27 mouse cellular contexts compared by ENCODE assay signal in the genomic region with DNA sequence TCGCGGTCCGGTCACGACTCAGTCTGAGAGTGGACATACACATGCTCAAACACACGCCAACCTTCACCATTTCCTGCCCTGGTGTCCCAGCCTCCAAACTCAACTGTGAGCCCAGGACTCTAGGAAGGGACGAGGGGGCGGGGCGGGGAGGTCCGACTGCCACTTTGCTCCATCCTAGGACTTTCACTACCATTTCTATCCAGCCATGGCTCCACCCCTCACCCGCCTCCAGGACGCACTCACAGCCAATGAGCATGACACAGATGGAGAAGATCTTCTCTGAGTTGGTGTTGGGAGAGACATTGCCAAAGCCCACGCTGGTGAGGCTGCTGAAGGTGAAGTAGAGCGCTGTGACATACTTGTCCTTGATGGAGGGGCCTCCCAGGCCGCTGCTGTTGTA. TPM values are rescaled to one million over a fixed set of nuclear protein-coding genes. Genes with fewer than 3 reads are reported as not detected.
DNase-seq lines count a peak whose midpoint lies in the region; ATAC-seq and TF ChIP-seq lines count a peak whose summit lies in the region.
"Had no signal": no experiment of that assay in that cellular context is flagged by ENCODE, and none has a peak within 500 bp of the region (broad histone marks: within the 10 kb centered on the region; RNA-seq: fewer than 3 reads in every experiment).

No protein-coding gene starts in this region.

- H3K27me3 ChIP-seq in heart, embryonic 10.5 days (ENCODE audit: insufficient read depth, poor library complexity, severe bottlenecking) = peaks cover 31% of the 10 kb centered on the region
- peaks cover 52% of the 10 kb centered on the region for H3K27me3 ChIP-seq in embryonic facial prominence, embryonic 13.5 days
- no peaks in the 10 kb centered on the region; the same call in 1 of the 2 replicates for H3K27me3 ChIP-seq in forebrain, embryonic 11.5 days (ENCODE audit: control insufficient read depth, insufficient read depth, low read length)
- H3K27me3 ChIP-seq in midbrain, embryonic 13.5 days = peaks cover 7% of the 10 kb centered on the region
- H3K27me3 ChIP-seq: forebrain, embryonic 13.5 days; midbrain, embryonic 15.5 days; neural tube, embryonic 15.5 days; stomach, embryonic 15.5 days had no signal

- no peak overlapping the region for H3K4me3 ChIP-seq in heart, embryonic 10.5 days
- peak overlapping the region; percentile 40 to 61 for H3K4me3 ChIP-seq in ES-E14 (ENCODE audit: insufficient read depth in 1 of 2, low read depth in 1 of 2, low read length in 2 of 2, poor library complexity in 1 of 2, severe bottlenecking in 1 of 2)
- no peak overlapping the region for H3K4me3 ChIP-seq in embryonic facial prominence, embryonic 13.5 days
- no peak overlapping the region for H3K4me3 ChIP-seq in forebrain, embryonic 11.5 days (ENCODE audit: low read depth, low read length)
- H3K4me3 ChIP-seq in midbrain, embryonic 13.5 days (replicated peaks) = no peak overlapping the region
- H3K4me3 ChIP-seq: embryonic facial prominence, embryonic 15.5 days; forebrain, embryonic 13.5 days; limb, embryonic 15.5 days; liver, embryonic 13.5 days; midbrain, embryonic 15.5 days; neural tube, embryonic 15.5 days; stomach, embryonic 15.5 days had no signal

- WGBS in heart, embryonic 10.5 days = 31% methylated on average over 14 of the region's 14 CpGs
- 48% methylated on average over 14 of the region's 14 CpGs for WGBS in embryonic facial prominence, embryonic 13.5 days
- WGBS in forebrain, embryonic 11.5 days = 58% methylated on average over 14 of the region's 14 CpGs
- 58% methylated on average over 14 of the region's 14 CpGs for WGBS in midbrain, embryonic 13.5 days

- H3K36me3 ChIP-seq in heart, embryonic 10.5 days = peaks cover 83% of the 10 kb centered on the region
- H3K36me3 ChIP-seq in ES-E14 (ENCODE audit: control insufficient read depth, insufficient read depth, low read length, poor library complexity, severe bottlenecking) = no peaks in the 10 kb centered on the region
- H3K36me3 ChIP-seq in embryonic facial prominence, embryonic 13.5 days = no peaks in the 10 kb centered on the region
- H3K36me3 ChIP-seq in forebrain, embryonic 11.5 days (ENCODE audit: control insufficient read depth, insufficient read depth, low read length) = no peaks in the 10 kb centered on the region; the same call in 1 of the 2 replicates
- peaks cover 38% of the 10 kb centered on the region for H3K36me3 ChIP-seq in midbrain, embryonic 13.5 days
- H3K36me3 ChIP-seq: embryonic facial prominence, embryonic 15.5 days; limb, embryonic 15.5 days; liver, embryonic 13.5 days had no signal

- in situ Hi-C loops in ES-E14 (cut with MboI; ENCODE audit: low sequenced_read_pairs in 2 of 2, unreplicated experiment in 2 of 2) = no loop called here

- no peaks in the 10 kb centered on the region for H3K9me3 ChIP-seq in heart, embryonic 10.5 days
- H3K9me3 ChIP-seq in ES-E14 (ENCODE audit: control insufficient read depth, insufficient read depth, low read depth, low read length) = no peaks in the 10 kb centered on the region
- H3K9me3 ChIP-seq in embryonic facial prominence, embryonic 13.5 days = no peaks in the 10 kb centered on the region
- no peaks in the 10 kb centered on the region for H3K9me3 ChIP-seq in forebrain, embryonic 11.5 days (ENCODE audit: control insufficient read depth, low read length)
- no peaks in the 10 kb centered on the region for H3K9me3 ChIP-seq in midbrain, embryonic 13.5 days
- H3K9me3 ChIP-seq: embryonic facial prominence, embryonic 15.5 days; forebrain, embryonic 13.5 days; limb, embryonic 15.5 days; liver, embryonic 13.5 days; midbrain, embryonic 15.5 days; neural tube, embryonic 15.5 days; stomach, embryonic 15.5 days had no signal

- DNase-seq in heart, embryonic 10.5 days (ENCODE audit: low spot score) = no peak
- DNase-seq in heart, adult 18-20 months = no peak
- peak; percentile 68 for DNase-seq in ES-E14 (ENCODE audit: low read depth, low spot score)
- no peak for DNase-seq in frontal cortex, postnatal 25 days (ENCODE audit: low spot score in 2 of 2)
- no peak for DNase-seq in forebrain, embryonic 11.5 days (ENCODE audit: low spot score)
- DNase-seq: adrenal gland, postnatal 25 days; cerebellum, adult 11-12 months; heart, postnatal 10 days; kidney, adult 9 months; kidney, postnatal 14 days; liver, embryonic 13.5 days; lung, adult 18-20 months; retina, postnatal 1 day; right cerebral cortex, postnatal 25 days had no signal

- 0 out of 2 replicates have a peak overlapping the region, but pooled peaks have one; percentile 37 for H3K27ac ChIP-seq in heart, embryonic 10.5 days
- H3K27ac ChIP-seq in ES-E14 (ENCODE audit: insufficient read depth, low read depth, low read length, poor library complexity, severe bottlenecking) = no peak overlapping the region
- H3K27ac ChIP-seq in embryonic facial prominence, embryonic 13.5 days = no peak overlapping the region
- H3K27ac ChIP-seq in forebrain, embryonic 11.5 days (ENCODE audit: low read depth, low read length) = no peak overlapping the region
- no peak overlapping the region for H3K27ac ChIP-seq in midbrain, embryonic 13.5 days
- H3K27ac ChIP-seq: embryonic facial prominence, embryonic 15.5 days; forebrain, embryonic 13.5 days; hindbrain, embryonic 14.5 days; limb, embryonic 15.5 days; liver, embryonic 13.5 days; midbrain, embryonic 15.5 days; neural tube, embryonic 15.5 days; stomach, embryonic 15.5 days had no signal

- 0 out of 2 replicates have a peak overlapping the region, but pooled peaks have one; percentile 5 for H3K4me2 ChIP-seq in embryonic facial prominence, embryonic 13.5 days
- H3K4me2 ChIP-seq in forebrain, embryonic 11.5 days (ENCODE audit: low read depth, low read length, severe bottlenecking) = no peak overlapping the region
- no peak overlapping the region for H3K4me2 ChIP-seq in midbrain, embryonic 13.5 days (replicated peaks)
- H3K4me2 ChIP-seq: embryonic facial prominence, embryonic 15.5 days; forebrain, embryonic 13.5 days; heart, embryonic 11.5 days; hindbrain, embryonic 14.5 days; limb, embryonic 15.5 days; liver, embryonic 13.5 days; midbrain, embryonic 15.5 days; neural tube, embryonic 15.5 days; stomach, embryonic 15.5 days had no signal

- H3K4me1 ChIP-seq in heart, embryonic 10.5 days = peaks cover 92% of the 10 kb centered on the region
- peaks cover 2 to 27% of the 10 kb centered on the region in 2 experiments; a peak in 2 of 4 replicates for H3K4me1 ChIP-seq in ES-E14 (ENCODE audit: control insufficient read depth in 2 of 2, insufficient read depth in 2 of 2, low read length in 2 of 2, poor library complexity in 1 of 2)
- H3K4me1 ChIP-seq in embryonic facial prominence, embryonic 13.5 days = peaks cover 38% of the 10 kb centered on the region
- H3K4me1 ChIP-seq in forebrain, embryonic 11.5 days (replicated peaks; ENCODE audit: control insufficient read depth, insufficient read depth, low read length) = peaks cover 41% of the 10 kb centered on the region
- H3K4me1 ChIP-seq in midbrain, embryonic 13.5 days (replicated peaks) = peaks cover 55% of the 10 kb centered on the region

- peak overlapping the region; percentile 15 for H3K9ac ChIP-seq in ES-E14 (ENCODE audit: insufficient read depth, low read depth, low read length, poor library complexity, severe bottlenecking)
- no peak overlapping the region for H3K9ac ChIP-seq in embryonic facial prominence, embryonic 13.5 days
- no peak overlapping the region for H3K9ac ChIP-seq in forebrain, embryonic 11.5 days (ENCODE audit: low read length)
- H3K9ac ChIP-seq in midbrain, embryonic 13.5 days (replicated peaks) = no peak overlapping the region
- H3K9ac ChIP-seq: embryonic facial prominence, embryonic 15.5 days; forebrain, embryonic 13.5 days; hindbrain, embryonic 14.5 days; limb, embryonic 15.5 days; liver, embryonic 13.5 days; midbrain, embryonic 15.5 days; neural tube, embryonic 15.5 days; stomach, embryonic 15.5 days had no signal

- no peak for ATAC-seq in embryonic facial prominence, embryonic 13.5 days (ENCODE audit: insufficient number of reproducible peaks, insufficient read depth, low FRiP score, low TSS enrichment, low read depth)
- ATAC-seq in forebrain, embryonic 11.5 days (replicated peaks; ENCODE audit: low FRiP score) = no peak
- no peak for ATAC-seq in midbrain, embryonic 13.5 days
- ATAC-seq: forebrain, embryonic 13.5 days; intestine, postnatal 0 days; lung, postnatal 0 days; midbrain, embryonic 15.5 days had no signal

TF ChIP-seq in ES-E14, 5 proteins besides CTCF, POLR2A, EP300 and RAD21:
- TF ChIP-seq MAFK (IDR thresholded peaks at IDR 0.05; ENCODE audit: insufficient read depth, low read depth, low read length) (no peak), HCFC1 (IDR thresholded peaks at IDR 0.05; ENCODE audit: borderline replicate concordance, insufficient read depth, low read length) (no peak), CHD2 (IDR thresholded peaks at IDR 0.05; ENCODE audit: low read depth, low read length) (no peak), ZNF384 (IDR thresholded peaks at IDR 0.05; ENCODE audit: low read depth, low read length) (no peak), ZC3H11A (IDR thresholded peaks at IDR 0.05; ENCODE audit: borderline replicate concordance, low read depth, low read length) (no peak)

RNA-seq across cellular contexts. Expression of a gene that starts 26.2 kb away (rescaled TPM):
- 28.8 and 32.2 TPM in 2 replicates for polyA plus RNA-seq in heart, embryonic 10.5 days (2016; fragmentation: Nextera tagmentation; extraction: Ambion mirVana)
- total RNA-seq in heart, adult 18-20 months (2021) = 10 to 100 TPM; 52.6 to 61.1 TPM
- 6.5 and 7.7 TPM in 2 replicates for total RNA-seq in ES-E14 (2012; rRNA removed)
- 1.3 and 1.4 TPM in 2 replicates for polyA plus RNA-seq in embryonic facial prominence, embryonic 13.5 days (2015; fragmentation: Nextera tagmentation; extraction: Ambion mirVana)
- 9.1 and 10.9 TPM in 2 replicates for polyA plus RNA-seq in forebrain, embryonic 11.5 days (2014; fragmentation: Nextera tagmentation; extraction: Ambion mirVana)
- 9.0 and 10.3 TPM in 2 replicates for polyA plus RNA-seq in midbrain, embryonic 13.5 days (2015; fragmentation: Nextera tagmentation; extraction: Ambion mirVana)

RNA-seq across cellular contexts. Expression of a gene that starts 39.4 kb away (rescaled TPM):
- 23.2 and 40.8 TPM in 2 replicates for polyA plus RNA-seq in heart, embryonic 10.5 days (2016; fragmentation: Nextera tagmentation; extraction: Ambion mirVana)
- total RNA-seq in heart, adult 18-20 months (2021) = 10 to 100 TPM; 21.8 to 22.6 TPM
- total RNA-seq in ES-E14 (2012; rRNA removed) = 2.2 and 5.8 TPM in 2 replicates
- 5.4 and 5.9 TPM in 2 replicates for polyA plus RNA-seq in embryonic facial prominence, embryonic 13.5 days (2015; fragmentation: Nextera tagmentation; extraction: Ambion mirVana)
- polyA plus RNA-seq in forebrain, embryonic 11.5 days (2014; fragmentation: Nextera tagmentation; extraction: Ambion mirVana) = 6.6 and 7.4 TPM in 2 replicates
- polyA plus RNA-seq in midbrain, embryonic 13.5 days (2015; fragmentation: Nextera tagmentation; extraction: Ambion mirVana) = 7.0 and 7.8 TPM in 2 replicates
- total RNA-seq: hematopoietic stem cell, adult 5-6 weeks had no signal

Comparison
In these comparisons a context has a peak if more than half of its experiments do, and no peak if none do; other contexts are left out.
1. H3K4me3 ChIP-seq: peak in ES-E14 (2 of 2); none in heart, embryonic 10.5 days (single experiment), embryonic facial prominence, embryonic 13.5 days (single experiment), forebrain, embryonic 11.5 days (single experiment) and midbrain, embryonic 13.5 days (single experiment).